Mouse (Mus musculus) myocyte (in vitro differentiated cells): Measurements from ENCODE around the gene Pyroxd2.

Experiments used
- CEBPB ChIP-seq: IDR thresholded peaks from 2 replicates; pipeline ENCODE4 v1.6.1; 2011; ENCODE audit warnings: mild to moderate bottlenecking, moderate library complexity; ENCODE audit not compliant: poor library complexity, insufficient read depth, severe bottlenecking
- E2F4 ChIP-seq: IDR thresholded peaks from one replicate; pipeline ENCODE4 v1.6.1; 2011; ENCODE audit warnings: mild to moderate bottlenecking, control low read depth, moderate library complexity; ENCODE audit not compliant: insufficient read depth
- MAX ChIP-seq: IDR thresholded peaks from one replicate; pipeline ENCODE4 v1.6.1; 2011; ENCODE audit warnings: low read depth, mild to moderate bottlenecking, control low read depth
- MYOD1 ChIP-seq, 3 experiments: IDR thresholded peaks; one replicate each; pipeline ENCODE4 v1.6.1; 2011; ENCODE audit warnings: control low read depth in 2 of 3, low read depth in 2 of 3, mild to moderate bottlenecking in 2 of 3, moderate library complexity in 1 of 3; ENCODE audit not compliant: insufficient read length in 2 of 3, control insufficient read depth in 1 of 3
- POLR2A ChIP-seq: IDR thresholded peaks from one replicate; pipeline ENCODE4 v1.6.1; 2011; ENCODE audit warnings: low read depth, mild to moderate bottlenecking, control low read depth, moderate library complexity; ENCODE audit not compliant: insufficient read length
- SRF ChIP-seq: IDR thresholded peaks from one replicate; pipeline ENCODE4 v1.6.1; 2011; ENCODE audit warnings: low read depth; ENCODE audit not compliant: control insufficient read depth, insufficient read length
- TCF3 ChIP-seq: IDR thresholded peaks from one replicate; pipeline ENCODE4 v1.6.1; 2011; ENCODE audit warnings: low read depth, control low read depth; ENCODE audit not compliant: insufficient read length

DNA sequence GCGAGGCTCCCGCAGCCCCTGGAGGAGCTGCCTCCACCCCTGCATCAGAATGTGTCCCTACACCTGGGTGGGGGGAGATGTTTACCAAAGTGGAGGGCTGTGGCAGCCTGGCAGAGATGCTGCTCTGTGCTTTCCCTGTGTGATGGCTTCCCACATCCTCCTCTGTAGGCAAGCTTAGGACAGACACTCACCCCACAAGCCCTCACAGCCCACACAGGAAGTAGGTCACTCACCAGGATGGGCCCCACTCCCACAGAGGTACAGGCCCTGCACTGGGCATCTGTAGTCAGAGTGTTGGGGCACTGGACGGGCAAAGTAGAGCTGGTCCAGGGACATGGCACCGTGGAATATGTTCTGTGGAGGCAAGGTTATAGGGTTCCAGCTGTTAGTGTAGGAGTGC lies 25.2 kb downstream of the Pyroxd2 start:
- TF ChIP-seq POLR2A (no peak), E2F4 (no peak), MAX (no peak), MYOD1 (IDR thresholded peaks at IDR 0.05; ENCODE audit: control insufficient read depth in 1 of 3, insufficient read length in 2 of 3, low read depth in 2 of 3) (no peak), CEBPB (no peak), TCF3 (no peak), SRF (no peak)
